Mouse (Mus musculus): ENCODE measurements around the gene Tmpo. TPM values are rescaled to one million over a fixed set of nuclear protein-coding genes. Genes with fewer than 3 reads are reported as not detected.
A peak's percentile ranks its signal among the peaks of the same experiment; 100 is the strongest.

Tmpo gene
- polyA plus RNA-seq, 1 experiment = 24.2 TPM

- 29% methylated on average over 2 of the region's 2 CpGs for WGBS
- DNase-seq (ENCODE audit: low read depth, low spot score) = no peak
Measured at GRCm38 (mm10) chr10:91127395-91127794, 53.7 kb downstream of the Tmpo start.

GRCm38 (mm10) chr10:91126618-91127355 lies 54.3 kb downstream of the Tmpo start:
- DNase-seq (ENCODE audit: low read depth, low spot score) = no peak
- 85% methylated on average over 10 of the region's 10 CpGs for WGBS

GRCm38 (mm10) chr10:91123828-91124822 lies 57.0 kb downstream of the Tmpo start, which contains the start of gene Slc25a3:
Slc25a3 (minus strand) TSS chr10:91124059.
- DNase-seq (ENCODE audit: low read depth, low spot score) = peak; percentile 92
- 3% methylated on average over 59 of the region's 59 CpGs for WGBS

- under 1% methylated on average over 44 of the region's 44 CpGs for WGBS
- no peak for DNase-seq (ENCODE audit: low read depth, low spot score)
Measured at GRCm38 (mm10) chr10:91123281-91123827, 57.8 kb downstream of the Tmpo start.

- no peak for DNase-seq (ENCODE audit: low read depth, low spot score)
- 7% methylated on average over 6 of the region's 6 CpGs for WGBS
Measured at GRCm38 (mm10) chr10:91122646-91123045, 58.5 kb downstream of the Tmpo start.

- WGBS = 93% methylated on average over 12 of the region's 12 CpGs
Measured at GRCm38 (mm10) chr10:91116958-91117357, 64.2 kb downstream of the Tmpo start.

GRCm38 (mm10) chr10:91109841-91110240 lies 71.3 kb downstream of the Tmpo start:
- no peak for DNase-seq (ENCODE audit: low read depth, low spot score)
- 77% methylated on average over 4 of the region's 4 CpGs for WGBS

More at GRCm38 (mm10) chr10:91116958-91117357, 64.2 kb downstream of the Tmpo start:
- DNase-seq (ENCODE audit: low read depth, low spot score) = no peak

- 85% methylated on average over 3 of the region's 3 CpGs for WGBS
- no peak for DNase-seq (ENCODE audit: low read depth, low spot score)
Measured at GRCm38 (mm10) chr10:91105981-91106380, 75.1 kb downstream of the Tmpo start.

GRCm38 (mm10) chr10:91102799-91103590 lies 78.1 kb downstream of the Tmpo start:
- 93% methylated on average over 14 of the region's 14 CpGs for WGBS
- no peak for DNase-seq (ENCODE audit: low read depth, low spot score)

- 95% methylated on average over 25 of the region's 25 CpGs for WGBS
- DNase-seq (ENCODE audit: low read depth, low spot score) = no peak
Measured at GRCm38 (mm10) chr10:91101936-91102335, 79.2 kb downstream of the Tmpo start.

- DNase-seq (ENCODE audit: low read depth, low spot score) = no peak
- WGBS = 94% methylated on average over 1 of the region's 1 CpGs
Measured at GRCm38 (mm10) chr10:91100101-91100500, 81.0 kb downstream of the Tmpo start.

- WGBS = 92% methylated on average over 8 of the region's 8 CpGs
Measured at GRCm38 (mm10) chr10:91098056-91098455, 83.1 kb downstream of the Tmpo start.

More at GRCm38 (mm10) chr10:91098056-91098455, 83.1 kb downstream of the Tmpo start:
- DNase-seq (ENCODE audit: low read depth, low spot score) = no peak

Other genes with a start within 250 kb of the Tmpo start
- gene Apaf1, start 98.5 kb downstream of the Tmpo start, polyA plus RNA-seq (2012; rRNA removed) = 23.2 and 29.8 TPM in 2 replicates
- gene Ikbip, start 98.4 kb downstream of the Tmpo start, polyA plus RNA-seq (2012; rRNA removed) = 2.7 TPM in 2 replicates
- 594 and 603 TPM in 2 replicates for gene Slc25a3, start 57.3 kb downstream of the Tmpo start, polyA plus RNA-seq (2012; rRNA removed)

Measured in large intestine, adult 2 months (tissue).